Mouse (Mus musculus): ENCODE results near the gene Rimkla. TPM values are rescaled to one million over a fixed set of nuclear protein-coding genes. Genes with fewer than 3 reads are reported as not detected.
"Not testable (repeated sequence)": the region's sequence is repeated elsewhere in the genome, so short reads cannot be mapped to it uniquely, and the experiment has no call there.

Rimkla gene
- polyA plus RNA-seq (2014; fragmentation: Nextera tagmentation; extraction: Ambion mirVana), result 6.7 and 7.4 TPM in 2 replicates

DNA sequence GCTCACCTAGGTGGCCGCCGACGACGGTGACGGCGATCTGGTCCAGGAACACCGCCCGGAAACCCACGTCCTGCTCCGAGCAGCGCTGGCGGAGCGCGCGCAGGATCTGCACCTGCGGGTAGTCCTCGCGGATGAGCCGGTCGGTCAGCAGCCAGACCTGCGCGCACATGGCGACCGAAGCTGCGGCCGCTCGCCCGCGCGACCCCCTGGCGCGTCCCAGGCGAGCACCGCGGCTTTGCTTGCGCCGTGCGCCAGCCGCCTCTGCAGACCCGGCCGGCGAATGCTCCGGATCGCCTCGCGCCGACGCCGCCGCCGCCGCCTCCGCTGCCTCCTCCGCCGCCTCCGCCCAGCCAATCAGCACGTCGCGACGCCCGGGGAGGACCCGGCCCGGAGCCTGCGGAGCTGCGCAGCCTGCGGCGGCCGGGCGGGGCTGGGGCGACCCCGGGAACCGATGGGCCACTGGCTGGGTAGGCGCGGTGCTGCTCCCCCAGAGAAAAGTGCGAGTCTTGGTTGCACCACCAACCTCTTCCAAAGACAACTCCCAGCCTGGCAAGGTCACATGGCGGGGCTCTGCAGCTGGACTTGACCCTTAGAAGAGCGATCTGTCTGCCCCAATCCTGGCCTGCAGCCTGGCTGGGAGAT is at the start of gene Rimkla:
Gene Rimkla (minus strand): TSS at position 338 of the 642 bp plus-strand sequence.
- DNase-seq (ENCODE audit: low spot score, missing footprints) (peak; percentile 97), ATAC-seq (ENCODE audit: low FRiP score) (peak; percentile 96)
- no peaks in the 10 kb centered on the region; the same call in 1 of the 2 replicates for H3K4me1 ChIP-seq (ENCODE audit: control insufficient read depth, insufficient read depth, low read length)
- H3K36me3 ChIP-seq (ENCODE audit: control insufficient read depth, insufficient read depth, low read length), result no peaks in the 10 kb centered on the region
- peak within 1 kb of the TSS; percentile 69 for H3K9ac ChIP-seq (ENCODE audit: low read length)
- H3K4me2 ChIP-seq, result peak within 1 kb of the TSS; percentile 79
- H3K27me3 ChIP-seq (ENCODE audit: control insufficient read depth, insufficient read depth, low read length), result peaks cover 4% of the 10 kb centered on the region; the same call in 1 of the 2 replicates
- peak within 1 kb of the TSS; percentile 60 for H3K4me3 ChIP-seq (ENCODE audit: low read depth, low read length)
- under 1% methylated on average over 71 of the region's 77 CpGs for WGBS
- no peaks in the 10 kb centered on the region for H3K9me3 ChIP-seq (ENCODE audit: control insufficient read depth, low read length)
- peak within 1 kb of the TSS; percentile 25 for H3K27ac ChIP-seq (ENCODE audit: low read depth, low read length)

DNA sequence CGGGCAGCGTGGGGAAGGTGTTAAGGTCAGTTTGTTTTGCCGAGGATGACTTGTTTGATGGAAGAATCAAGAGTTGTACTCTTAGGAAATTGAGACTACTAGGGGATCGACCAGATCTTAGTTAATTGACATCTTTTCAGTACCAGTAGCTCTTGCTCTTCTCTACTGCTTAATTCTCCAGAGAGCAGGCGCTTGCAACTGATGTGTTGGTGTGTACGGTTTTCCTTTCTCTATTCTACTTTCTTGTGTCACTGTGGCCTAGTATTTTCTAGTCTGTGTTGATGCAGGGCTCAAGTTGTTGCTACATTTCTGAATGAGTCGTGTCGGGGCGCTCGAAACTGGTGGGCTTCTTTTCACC is 48.1 kb upstream of the Rimkla start:
- WGBS, result 7% methylated on average over 10 of the region's 10 CpGs
- Histone ChIP-seq H3K27me3 (ENCODE audit: control insufficient read depth, insufficient read depth, low read length) (no peaks in the 10 kb centered on the region), H3K9ac (ENCODE audit: low read length) (peak overlapping the region; percentile 91), H3K27ac (ENCODE audit: low read depth, low read length) (no peak overlapping the region; the same call in 1 of the 2 replicates), H3K4me1 (ENCODE audit: control insufficient read depth, insufficient read depth, low read length) (peaks cover 13% of the 10 kb centered on the region), H3K9me3 (ENCODE audit: control insufficient read depth, low read length) (no peaks in the 10 kb centered on the region), H3K36me3 (ENCODE audit: control insufficient read depth, insufficient read depth, low read length) (no peaks in the 10 kb centered on the region), H3K4me2 (peak overlapping the region; percentile 85), H3K4me3 (ENCODE audit: low read depth, low read length) (peak overlapping the region; percentile 92)
- no peak for ATAC-seq (ENCODE audit: low FRiP score)
- peak; percentile 91 for DNase-seq (ENCODE audit: low spot score, missing footprints)

DNA sequence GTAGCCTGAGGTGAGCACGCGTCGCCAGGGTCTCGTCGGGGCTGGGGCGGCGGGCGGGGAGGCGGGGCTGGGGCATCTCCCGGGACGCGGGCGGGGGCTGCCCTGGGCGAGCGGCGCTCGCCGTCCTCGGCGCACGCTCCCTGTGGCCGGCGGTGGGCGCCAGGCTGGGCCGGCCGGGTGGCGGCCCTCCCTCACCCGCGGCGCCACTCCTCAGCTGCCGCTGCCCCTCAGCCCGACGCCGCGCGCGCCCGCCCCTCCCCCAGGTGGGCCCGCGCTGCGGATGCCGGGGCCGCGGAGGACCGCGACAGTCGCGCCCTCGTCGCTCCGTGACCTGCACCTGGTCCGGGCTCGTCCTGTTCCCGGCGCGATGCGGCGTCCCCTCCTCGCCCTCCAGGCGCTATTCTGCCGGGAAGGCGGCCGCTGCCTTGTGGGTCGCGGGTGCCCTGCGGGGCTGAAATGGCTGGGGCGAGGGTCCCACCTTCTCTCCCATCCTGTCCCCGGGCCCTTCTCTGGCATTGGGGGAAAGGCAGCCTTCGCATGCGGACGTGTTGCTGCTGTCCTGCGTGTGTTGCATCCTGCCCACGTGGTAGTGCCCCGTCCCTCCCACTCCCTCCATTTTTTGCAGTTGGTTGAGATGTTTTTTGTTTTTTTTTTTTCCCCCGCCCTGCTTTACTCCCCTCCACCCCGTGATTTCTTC is 47.6 kb upstream of the Rimkla start:
- Histone ChIP-seq H3K4me2 (peak overlapping the region; percentile 85), H3K27ac (ENCODE audit: low read depth, low read length) (peak overlapping the region; percentile 92), H3K27me3 (ENCODE audit: control insufficient read depth, insufficient read depth, low read length) (no peaks in the 10 kb centered on the region), H3K4me3 (ENCODE audit: low read depth, low read length) (peak overlapping the region; percentile 92), H3K9ac (ENCODE audit: low read length) (peak overlapping the region; percentile 91), H3K4me1 (ENCODE audit: control insufficient read depth, insufficient read depth, low read length) (peaks cover 15% of the 10 kb centered on the region), H3K36me3 (ENCODE audit: control insufficient read depth, insufficient read depth, low read length) (no peaks in the 10 kb centered on the region), H3K9me3 (ENCODE audit: control insufficient read depth, low read length) (no peaks in the 10 kb centered on the region)
- DNase-seq (ENCODE audit: low spot score, missing footprints), result no peak
- peak; percentile 90 for ATAC-seq (ENCODE audit: low FRiP score)
- under 1% methylated on average over 47 of the region's 76 CpGs for WGBS

DNA sequence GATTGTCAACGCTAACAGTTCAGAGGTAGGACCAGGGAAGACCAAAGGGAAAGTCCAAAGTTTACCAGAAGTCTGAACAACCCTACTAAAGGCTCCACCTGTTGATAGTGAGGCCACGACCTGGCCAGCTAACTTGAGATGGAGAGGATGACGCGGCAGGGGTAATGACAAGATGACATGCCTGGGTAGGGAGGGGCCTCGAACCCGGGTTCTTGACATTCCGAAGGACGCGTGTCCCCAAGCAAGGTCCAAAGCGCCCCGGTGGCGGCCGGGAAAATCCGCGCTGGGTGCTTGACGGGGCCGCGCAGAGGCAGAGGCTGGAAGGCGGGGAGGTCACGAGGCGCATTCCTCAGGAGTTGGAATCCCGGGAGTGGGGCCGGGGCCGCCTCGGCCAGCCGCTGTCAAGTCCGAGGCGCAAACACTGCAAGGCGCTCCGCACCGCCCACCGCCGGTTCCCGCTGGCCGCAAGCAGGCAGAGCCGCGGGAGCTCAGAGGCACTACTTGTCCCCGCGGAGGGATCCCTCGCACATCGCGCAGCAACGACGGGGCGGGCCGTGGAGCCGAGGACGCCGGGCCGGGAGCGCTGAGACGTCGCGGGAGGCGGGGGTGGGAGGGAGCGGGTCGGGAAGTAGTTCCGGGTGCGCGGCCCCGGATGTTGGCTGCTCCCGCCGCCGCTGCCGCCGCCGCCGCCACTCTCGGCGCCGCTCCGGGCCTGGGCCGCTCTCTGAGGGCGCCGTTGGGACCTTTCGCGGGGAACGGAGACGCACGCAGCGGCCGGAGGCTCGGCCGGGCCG is 46.8 kb upstream of the Rimkla start, which contains the start of gene Frg2f1:
Gene Frg2f1 (minus strand): TSS at position 499 of the 794 bp plus-strand sequence.
- ATAC-seq (ENCODE audit: low FRiP score) (peak; percentile 93), DNase-seq (ENCODE audit: low spot score, missing footprints) (peak; percentile 99)
- WGBS, result under 1% methylated on average over 55 of the region's 85 CpGs
- Histone ChIP-seq H3K9ac (ENCODE audit: low read length) (peak within 1 kb of the TSS; percentile 91), H3K9me3 (ENCODE audit: control insufficient read depth, low read length) (no peaks in the 10 kb centered on the region), H3K4me1 (ENCODE audit: control insufficient read depth, insufficient read depth, low read length) (peaks cover 15% of the 10 kb centered on the region), H3K27ac (ENCODE audit: low read depth, low read length) (peak within 1 kb of the TSS; percentile 92), H3K27me3 (ENCODE audit: control insufficient read depth, insufficient read depth, low read length) (no peaks in the 10 kb centered on the region), H3K4me2 (peak within 1 kb of the TSS; percentile 85), H3K36me3 (ENCODE audit: control insufficient read depth, insufficient read depth, low read length) (no peaks in the 10 kb centered on the region), H3K4me3 (ENCODE audit: low read depth, low read length) (peak within 1 kb of the TSS; percentile 92)

DNA sequence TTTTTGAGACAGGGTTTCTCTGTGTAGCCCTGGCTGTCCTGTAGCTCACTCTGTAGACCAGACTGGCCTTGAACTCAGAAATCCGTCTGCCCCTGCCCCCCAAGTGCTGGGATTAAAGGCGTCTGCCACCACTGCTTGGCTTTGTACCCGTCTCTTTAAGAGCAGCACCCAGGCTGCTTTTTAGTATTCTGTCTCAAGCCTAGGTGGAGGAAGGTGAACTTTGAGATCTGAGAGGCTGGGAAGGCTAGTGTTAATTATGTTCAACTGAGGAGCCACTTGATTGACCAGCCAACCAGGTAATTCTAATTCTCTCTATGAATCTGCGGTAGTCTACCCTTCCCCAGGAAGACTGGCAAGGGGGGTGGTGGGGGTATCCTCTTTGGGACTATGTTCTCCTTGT is 45.0 kb upstream of the Rimkla start:
- Histone ChIP-seq H3K4me3 (ENCODE audit: low read depth, low read length) (no peak overlapping the region), H3K27ac (ENCODE audit: low read depth, low read length) (no peak overlapping the region), H3K4me1 (ENCODE audit: control insufficient read depth, insufficient read depth, low read length) (peaks cover 15% of the 10 kb centered on the region), H3K4me2 (no peak overlapping the region), H3K9me3 (ENCODE audit: control insufficient read depth, low read length) (no peaks in the 10 kb centered on the region), H3K9ac (ENCODE audit: low read length) (no peak overlapping the region), H3K36me3 (ENCODE audit: control insufficient read depth, insufficient read depth, low read length) (no peaks in the 10 kb centered on the region), H3K27me3 (ENCODE audit: control insufficient read depth, insufficient read depth, low read length) (no peaks in the 10 kb centered on the region)
- ATAC-seq (ENCODE audit: low FRiP score) (no peak), DNase-seq (ENCODE audit: low spot score, missing footprints) (peak; percentile 75)
- 72% methylated on average over 4 of the region's 4 CpGs for WGBS

DNA sequence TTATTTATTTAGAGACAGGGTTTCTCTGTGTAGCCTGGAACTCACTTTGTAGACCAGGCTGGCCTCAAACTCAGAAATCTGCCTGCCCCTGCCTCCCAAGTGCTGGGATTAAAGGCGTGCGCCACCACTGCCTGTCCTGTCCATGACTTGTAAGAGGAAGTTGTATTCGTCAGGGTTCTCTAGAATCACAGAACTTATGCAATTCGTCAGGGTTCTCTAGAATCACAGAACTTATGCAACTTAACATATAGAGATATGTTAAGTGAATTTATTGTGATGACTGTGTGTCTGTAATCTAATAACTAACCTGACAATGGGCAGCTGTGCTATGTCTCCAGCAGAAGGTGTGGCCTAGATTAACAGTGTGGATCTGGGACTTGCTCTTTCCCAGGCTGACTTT is 44.2 kb upstream of the Rimkla start, which contains the start of gene Foxj3:
Gene Foxj3 (plus strand): TSS at position 390 of the 400 bp plus-strand sequence.
- WGBS, result 92% methylated on average over 4 of the region's 4 CpGs

DNA sequence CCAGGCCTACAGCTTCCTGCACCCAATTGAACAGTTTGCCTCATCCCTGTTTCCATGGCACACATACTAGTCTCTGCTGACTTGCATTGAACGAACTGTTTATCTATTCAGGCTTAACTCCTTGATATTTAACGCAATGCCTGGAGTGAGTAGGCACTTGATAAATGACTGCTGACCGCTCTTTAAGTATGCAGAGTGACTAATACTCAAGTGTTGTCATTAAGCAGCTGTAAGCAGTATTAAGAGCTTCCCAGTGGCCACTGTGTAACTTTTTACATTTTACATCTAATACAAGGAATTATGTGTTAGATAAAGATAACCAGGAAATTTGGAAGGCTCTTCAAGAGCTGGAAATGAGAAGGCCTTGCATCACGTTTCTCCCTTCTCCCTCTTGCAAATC is 42.7 kb upstream of the Rimkla start:
- DNase-seq (ENCODE audit: low spot score, missing footprints) (no peak), ATAC-seq (ENCODE audit: low FRiP score) (no peak)
- WGBS, result 54% methylated on average over 4 of the region's 4 CpGs
- Histone ChIP-seq H3K9me3 (ENCODE audit: control insufficient read depth, low read length) (no peaks in the 10 kb centered on the region), H3K4me3 (ENCODE audit: low read depth, low read length) (no peak overlapping the region), H3K4me1 (ENCODE audit: control insufficient read depth, insufficient read depth, low read length) (peaks cover 5% of the 10 kb centered on the region), H3K27me3 (ENCODE audit: control insufficient read depth, insufficient read depth, low read length) (no peaks in the 10 kb centered on the region), H3K36me3 (ENCODE audit: control insufficient read depth, insufficient read depth, low read length) (no peaks in the 10 kb centered on the region), H3K27ac (ENCODE audit: low read depth, low read length) (no peak overlapping the region), H3K4me2 (no peak overlapping the region), H3K9ac (ENCODE audit: low read length) (no peak overlapping the region)

More for the DNA sequence above, 44.2 kb upstream of the Rimkla start, which contains the start of gene Foxj3:
- H3K9ac ChIP-seq (ENCODE audit: low read length); ATAC-seq (ENCODE audit: low FRiP score); H3K9me3 ChIP-seq (ENCODE audit: control insufficient read depth, low read length); H3K27ac ChIP-seq (ENCODE audit: low read depth, low read length); H3K4me2 ChIP-seq; H3K27me3 ChIP-seq (ENCODE audit: control insufficient read depth, insufficient read depth, low read length); H3K36me3 ChIP-seq (ENCODE audit: control insufficient read depth, insufficient read depth, low read length); H3K4me3 ChIP-seq (ENCODE audit: low read depth, low read length): not testable (repeated sequence)
- peak; percentile 47 for DNase-seq (ENCODE audit: low spot score, missing footprints)
- H3K4me1 ChIP-seq (ENCODE audit: control insufficient read depth, insufficient read depth, low read length), result peaks cover 15% of the 10 kb centered on the region

DNA sequence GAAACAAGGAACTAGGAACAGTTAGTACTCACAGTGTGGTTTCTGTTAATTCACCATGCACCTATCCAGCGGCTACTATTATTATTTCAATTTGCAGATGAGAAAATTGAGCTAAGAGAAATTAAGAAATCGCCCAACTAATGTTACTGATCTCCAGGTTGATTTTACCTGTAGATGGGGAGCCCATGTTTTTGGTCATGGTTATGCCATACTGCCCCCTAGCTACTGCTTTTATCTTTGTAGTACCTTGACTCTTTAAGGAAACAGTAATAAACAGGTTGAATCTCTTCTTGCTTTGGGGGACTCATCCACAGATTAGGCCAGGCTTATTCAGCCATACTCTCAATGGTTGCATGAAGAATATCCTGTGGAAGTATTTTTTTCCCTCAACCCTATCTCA is 39.4 kb upstream of the Rimkla start:
- Histone ChIP-seq H3K4me1 (ENCODE audit: control insufficient read depth, insufficient read depth, low read length) (peaks cover 2% of the 10 kb centered on the region; the same call in 1 of the 2 replicates), H3K4me3 (ENCODE audit: low read depth, low read length) (no peak overlapping the region), H3K27ac (ENCODE audit: low read depth, low read length) (no peak overlapping the region), H3K4me2 (no peak overlapping the region), H3K27me3 (ENCODE audit: control insufficient read depth, insufficient read depth, low read length) (no peaks in the 10 kb centered on the region), H3K9ac (ENCODE audit: low read length) (no peak overlapping the region), H3K9me3 (ENCODE audit: control insufficient read depth, low read length) (no peaks in the 10 kb centered on the region), H3K36me3 (ENCODE audit: control insufficient read depth, insufficient read depth, low read length) (no peaks in the 10 kb centered on the region)
- no peak for ATAC-seq (ENCODE audit: low FRiP score)
- DNase-seq (ENCODE audit: low spot score, missing footprints), result peak; percentile 39
- WGBS, result 70% methylated on average over 2 of the region's 2 CpGs
